Mouse (Mus musculus): ENCODE measurements around the gene Car14.
"Not testable (repeated sequence)": the region's sequence is repeated elsewhere in the genome, so short reads cannot be mapped to it uniquely, and the experiment has no call there.

Gene Car14

DNA sequence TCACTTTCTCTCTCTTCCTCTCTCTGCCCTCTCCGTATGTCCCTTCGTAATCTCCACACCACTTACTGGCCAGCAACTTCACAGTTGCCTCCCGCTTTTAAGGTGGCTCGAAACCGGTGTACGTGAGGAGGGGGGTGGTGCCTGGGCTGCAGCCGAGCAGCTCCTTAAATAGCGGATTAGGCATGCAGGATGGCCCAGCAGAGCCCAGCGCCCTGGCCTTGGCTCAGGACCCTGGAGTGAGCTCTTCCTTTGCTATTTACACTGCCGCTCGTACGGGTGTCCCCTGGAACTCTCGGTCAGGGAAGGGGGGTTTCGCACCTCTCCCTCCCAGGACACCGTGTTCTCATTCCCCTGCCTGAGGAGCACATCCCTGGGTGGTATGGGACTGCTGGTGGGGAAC, at the start of gene Car14:
Car14 (minus strand) TSS at position 124 of the 400 bp plus-strand sequence.
- no peak for DNase-seq

DNA sequence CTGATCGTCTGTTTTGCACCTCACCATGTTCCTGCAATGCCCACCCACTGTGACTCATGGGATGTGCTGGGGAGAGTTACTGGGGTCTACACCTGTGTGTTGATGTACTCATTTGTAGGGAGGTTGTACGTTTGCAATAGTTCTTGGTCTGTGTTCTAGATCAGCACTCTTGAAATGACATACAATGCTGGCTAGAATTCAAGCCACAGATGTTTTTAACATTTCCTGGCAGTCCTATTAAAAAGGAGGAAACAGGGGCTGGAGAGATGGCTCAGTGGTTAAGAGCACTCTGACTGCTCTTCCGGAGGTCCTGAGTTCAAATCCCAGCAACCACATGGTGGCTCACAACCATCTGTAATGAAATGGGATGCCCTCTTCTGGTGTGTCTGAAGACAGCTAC, 49.0 kb upstream of the Car14 start:
- no peak for DNase-seq

DNA sequence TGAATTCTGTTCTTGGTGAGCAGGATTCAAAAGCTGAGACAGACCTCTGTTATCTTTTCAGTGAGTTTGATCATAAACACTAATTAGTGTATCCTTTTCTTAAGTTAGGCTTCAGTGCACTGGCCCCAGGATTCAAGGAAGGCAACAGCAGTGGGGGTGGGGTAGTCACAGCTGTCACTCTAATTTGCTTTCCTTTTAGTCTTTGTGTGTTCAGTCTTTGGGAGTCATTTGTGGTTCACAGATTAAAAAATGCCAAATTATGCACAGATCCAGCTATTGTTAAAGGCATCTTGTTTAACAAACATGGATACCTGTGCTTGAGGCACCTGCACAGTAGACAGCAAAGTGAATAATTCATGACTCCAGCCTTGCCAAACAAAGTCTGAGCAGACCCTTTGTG, 48.5 kb upstream of the Car14 start:
- DNase-seq: no peak

DNA sequence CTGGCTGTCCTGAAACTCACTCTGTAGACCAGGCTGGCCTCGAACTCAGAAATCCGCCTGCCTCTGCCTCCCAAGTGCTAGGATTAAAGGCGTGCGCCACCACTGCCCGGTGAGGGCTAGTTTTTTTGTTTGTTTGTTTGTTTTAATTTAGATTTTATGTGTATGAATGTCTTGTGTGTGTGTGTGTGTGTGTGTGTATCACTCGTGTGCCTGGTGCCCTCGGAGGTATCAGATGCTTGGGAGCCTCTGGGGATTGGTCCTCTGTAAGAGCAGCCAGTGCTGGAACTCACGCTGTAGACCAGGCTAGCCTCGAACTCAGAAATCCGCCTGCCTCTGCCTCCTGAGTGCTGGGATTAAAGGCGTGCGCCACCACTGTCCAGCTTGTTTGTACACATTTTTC, 47.1 kb upstream of the Car14 start:
- not testable (repeated sequence) for DNase-seq

DNA sequence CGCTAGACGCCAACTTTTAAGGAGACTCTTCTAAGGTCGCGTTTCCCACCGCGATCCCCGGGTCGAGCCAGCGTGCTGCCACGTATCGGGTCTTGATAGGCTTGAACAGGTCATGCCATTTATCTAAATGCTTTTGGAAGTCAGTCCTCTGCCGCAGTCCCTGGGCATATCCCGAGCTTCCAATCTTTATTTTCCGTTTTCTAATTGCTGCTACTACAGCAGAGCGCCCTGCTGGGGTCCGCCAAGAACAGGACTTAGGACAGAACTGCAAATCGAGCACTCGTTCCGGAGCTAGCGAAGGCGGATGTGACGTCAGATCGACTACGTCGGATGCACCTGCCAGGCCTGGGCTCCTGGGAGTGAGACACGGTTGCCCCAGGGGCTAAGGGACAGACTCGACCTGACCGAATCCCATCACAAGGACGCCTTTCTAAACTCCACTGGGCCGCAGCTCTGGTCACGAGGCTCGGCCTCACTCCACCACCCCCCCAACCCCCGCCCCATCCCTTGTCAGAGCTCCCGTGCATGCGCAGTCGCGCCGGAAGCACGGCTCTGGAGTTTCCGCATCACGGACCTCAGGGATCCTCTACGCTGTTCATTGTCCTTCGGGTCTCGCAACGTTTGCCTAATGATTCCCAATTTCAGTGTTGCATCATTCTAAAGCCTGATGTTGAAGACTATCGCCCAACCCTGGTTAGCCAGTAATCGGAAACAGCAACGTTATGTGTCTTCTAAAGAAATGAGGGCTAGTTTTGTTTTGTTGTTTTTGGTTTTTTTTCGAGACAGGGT, 46.5 kb upstream of the Car14 start:
- peak; percentile 93 for DNase-seq

DNA sequence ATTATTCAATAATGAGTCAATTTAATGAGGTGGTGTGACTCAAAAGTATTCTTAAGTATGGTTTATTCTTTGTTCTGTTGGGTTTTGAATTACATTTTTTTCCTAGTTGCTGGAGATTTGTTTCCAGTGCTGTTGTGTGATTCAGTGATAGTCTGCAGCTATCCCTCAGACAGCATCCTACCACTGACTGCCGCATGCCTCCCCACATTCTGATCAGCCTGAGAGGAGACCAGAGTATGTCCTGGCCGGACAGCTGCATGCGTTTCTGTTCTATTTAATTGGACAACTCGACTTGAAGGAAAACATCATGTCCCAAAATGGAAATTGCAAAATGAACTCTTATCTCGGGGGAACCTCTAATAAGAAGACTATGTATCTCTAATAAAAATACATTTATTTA, 43.8 kb upstream of the Car14 start:
- no peak for DNase-seq

DNA sequence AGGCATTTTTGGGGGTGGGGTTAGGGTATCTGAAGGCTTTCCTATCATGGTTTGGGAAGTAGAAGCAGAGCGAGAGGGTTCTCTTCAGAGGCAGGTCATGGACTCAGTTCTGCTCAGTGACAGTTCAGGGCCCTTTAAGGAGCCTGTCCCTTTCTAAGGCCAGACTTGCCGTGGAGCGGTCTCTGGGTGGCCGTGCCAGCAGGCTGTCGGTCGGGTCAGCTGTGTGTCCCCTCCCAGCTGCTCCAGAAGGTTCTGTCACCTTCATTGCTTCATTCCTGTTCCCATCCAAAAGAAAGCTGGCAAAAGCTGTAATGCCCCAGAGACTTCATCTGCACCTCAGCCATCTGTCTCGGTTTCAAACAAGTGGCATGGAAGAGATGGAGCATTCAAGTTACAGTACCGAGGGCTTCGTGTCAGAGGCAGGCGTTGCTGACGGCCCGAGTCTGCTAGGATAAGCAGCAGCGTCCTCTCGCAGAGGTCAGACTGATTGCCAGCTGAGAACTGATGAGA, 41.3 kb upstream of the Car14 start:
- no peak for DNase-seq

DNA sequence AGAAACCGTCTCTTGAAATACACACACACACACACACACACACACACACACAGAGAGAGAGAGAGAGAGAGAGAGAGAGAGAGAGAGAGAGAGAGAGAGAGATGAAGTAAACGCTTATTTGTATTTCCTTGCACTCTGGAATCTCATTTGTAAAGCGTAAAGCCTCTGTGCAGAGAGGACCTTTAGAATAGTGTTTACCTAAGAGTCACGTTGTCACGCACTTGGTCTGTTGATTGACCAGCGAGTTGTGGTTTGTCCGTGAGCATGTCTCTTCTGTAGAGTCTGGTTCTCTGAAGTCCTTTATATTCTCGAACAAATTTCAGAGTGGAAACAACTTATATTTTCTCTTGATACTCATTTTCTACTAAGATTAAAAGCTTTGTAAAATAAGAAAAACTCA, 40.3 kb upstream of the Car14 start:
- no peak for DNase-seq

DNA sequence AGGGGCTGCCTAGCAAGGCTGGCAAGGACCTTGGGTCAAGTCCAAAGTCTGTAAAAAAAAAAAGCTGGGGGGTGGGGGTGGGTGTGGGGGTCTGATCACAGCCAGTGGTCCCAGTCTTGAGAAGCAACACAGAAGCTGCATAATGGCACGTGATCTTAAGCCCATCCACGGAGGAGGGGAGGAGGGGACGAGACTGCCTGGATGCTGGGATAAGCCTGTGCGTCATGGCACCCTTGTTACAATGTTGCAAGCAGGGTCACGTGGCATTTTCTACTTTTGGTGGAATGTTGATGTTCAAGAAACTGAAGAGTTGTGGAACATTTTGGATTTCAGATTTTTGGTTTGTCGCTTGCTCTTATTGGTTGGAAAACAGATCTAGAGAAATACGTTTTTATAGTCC, 38.7 kb upstream of the Car14 start:
- DNase-seq: no peak

DNA sequence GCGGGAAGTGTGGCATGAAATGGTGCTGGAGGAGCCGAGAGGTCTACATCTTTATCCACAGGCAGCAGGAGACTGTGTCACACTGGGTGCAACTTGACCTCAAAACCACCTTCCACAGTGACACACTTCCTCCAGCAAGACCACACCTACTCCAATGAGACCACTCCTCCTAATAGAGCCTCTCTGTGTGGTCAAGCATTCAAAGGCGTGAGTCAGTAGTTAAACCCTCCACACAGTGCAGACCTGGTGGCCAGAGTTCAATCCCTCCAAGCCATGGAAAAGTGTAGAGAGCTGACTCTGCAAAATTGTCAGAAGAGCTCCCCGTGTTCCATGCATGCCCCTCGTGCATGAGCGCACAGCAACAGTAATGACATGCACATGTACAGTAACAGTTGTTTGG, 38.3 kb upstream of the Car14 start:
- no peak for DNase-seq

DNA sequence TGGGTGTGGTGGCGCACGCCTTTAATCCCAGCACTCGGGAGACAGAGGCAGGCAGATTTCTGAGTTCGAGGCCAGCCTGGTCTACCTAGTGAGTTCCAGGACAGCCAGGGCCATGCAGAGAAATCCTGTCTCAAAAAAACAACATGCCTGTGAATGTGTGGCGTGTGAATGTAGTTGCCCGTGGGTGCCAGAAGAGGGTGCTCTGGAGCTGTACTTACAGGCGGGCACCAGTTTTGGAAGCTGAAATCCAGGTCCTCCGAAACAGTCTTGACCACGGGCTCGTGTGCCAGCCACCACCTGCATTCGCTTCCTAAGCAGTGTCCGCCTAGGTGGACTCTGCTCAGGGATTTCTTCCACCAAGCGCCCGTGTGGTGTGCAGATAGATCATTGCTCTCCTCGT, 34.3 kb upstream of the Car14 start:
- no peak for DNase-seq

DNA sequence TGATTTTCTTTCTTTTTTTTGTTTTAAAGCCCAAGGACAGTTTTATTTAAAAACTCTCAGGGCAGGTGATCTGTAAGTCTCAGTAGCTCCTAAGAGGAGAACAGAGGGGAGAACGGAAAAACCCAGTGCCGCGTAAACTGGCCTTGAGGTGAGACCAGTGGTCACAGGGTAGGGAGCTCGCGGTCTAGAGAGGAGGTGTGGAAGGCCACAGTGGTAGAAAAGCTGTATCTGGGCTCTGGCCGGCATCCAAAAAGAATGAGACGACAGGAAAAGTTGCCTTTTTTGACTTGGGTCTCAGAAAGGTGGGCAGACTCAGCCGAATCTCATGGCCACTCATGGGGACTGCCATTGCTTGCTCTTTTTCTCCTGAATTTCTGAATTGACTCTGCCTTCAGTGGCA, 33.7 kb upstream of the Car14 start:
- DNase-seq: no peak

DNA sequence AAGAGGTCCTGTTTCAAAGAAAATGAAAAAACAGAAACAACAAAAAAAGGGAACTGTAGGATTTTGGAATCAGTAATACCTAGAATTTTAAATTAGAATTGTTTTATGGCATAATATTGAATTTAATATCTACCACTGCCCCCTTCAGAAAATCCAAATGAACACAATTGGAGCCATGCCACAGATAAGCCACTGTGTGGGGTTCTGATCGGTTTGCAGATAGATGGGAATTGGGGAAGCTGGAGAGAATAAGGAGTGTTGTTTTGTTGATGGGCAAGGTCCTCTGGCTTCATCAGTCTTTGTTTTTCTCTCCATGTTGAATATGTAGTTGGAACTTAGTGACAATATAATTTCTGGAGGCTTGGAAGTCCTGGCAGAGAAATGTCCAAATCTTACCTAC, 30.0 kb upstream of the Car14 start:
- DNase-seq: no peak

DNA sequence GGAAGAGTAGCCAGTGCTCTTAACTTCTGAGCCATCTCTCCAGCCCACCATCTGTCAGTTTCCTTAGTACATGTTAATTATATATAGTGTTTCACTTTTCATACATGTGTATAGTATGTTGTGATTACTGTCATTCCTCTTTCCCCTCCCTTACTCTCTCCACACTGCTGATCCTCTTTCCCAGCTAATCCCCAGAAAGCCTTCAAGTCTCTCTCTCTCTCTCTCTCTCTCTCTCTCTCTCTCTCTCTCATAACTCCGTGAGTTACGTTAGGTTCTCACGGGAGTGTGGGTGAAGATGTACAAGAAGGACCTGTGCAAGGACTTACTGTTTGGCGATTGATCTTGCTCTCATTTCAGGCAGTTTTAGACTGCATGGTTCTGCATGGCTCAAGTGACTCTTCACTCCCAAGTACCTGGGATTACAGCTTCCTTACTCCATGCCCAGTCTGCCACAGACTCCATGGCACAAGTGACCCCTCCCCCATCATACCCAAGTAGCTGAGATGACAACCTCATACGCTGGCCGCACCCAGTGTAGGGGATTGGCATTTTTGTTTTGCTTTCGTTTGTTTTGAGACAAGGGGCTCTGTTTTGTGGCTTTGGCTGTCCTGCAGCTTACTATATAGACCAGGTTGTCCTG, 28.7 kb upstream of the Car14 start:
- no peak for DNase-seq

DNA sequence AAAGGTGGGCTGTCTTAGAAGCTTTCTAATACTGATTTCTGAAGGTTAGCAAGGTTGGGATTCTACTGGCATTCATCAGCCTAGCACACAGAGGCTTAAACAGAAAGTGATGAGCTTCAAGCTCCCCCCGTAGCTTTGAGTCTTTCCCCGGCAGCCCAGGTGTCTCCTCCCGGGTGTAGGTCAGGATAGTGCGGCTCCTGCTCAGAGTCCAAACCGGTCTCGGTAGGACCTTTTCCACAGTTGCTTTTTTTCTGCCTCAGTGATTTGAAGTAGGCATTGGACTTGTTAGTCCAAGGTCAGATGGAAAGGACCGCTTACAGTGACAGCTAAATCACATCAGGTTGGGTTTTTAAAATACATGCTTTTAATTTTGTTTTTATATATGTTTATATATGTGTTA, 28.1 kb upstream of the Car14 start:
- no peak for DNase-seq

DNA sequence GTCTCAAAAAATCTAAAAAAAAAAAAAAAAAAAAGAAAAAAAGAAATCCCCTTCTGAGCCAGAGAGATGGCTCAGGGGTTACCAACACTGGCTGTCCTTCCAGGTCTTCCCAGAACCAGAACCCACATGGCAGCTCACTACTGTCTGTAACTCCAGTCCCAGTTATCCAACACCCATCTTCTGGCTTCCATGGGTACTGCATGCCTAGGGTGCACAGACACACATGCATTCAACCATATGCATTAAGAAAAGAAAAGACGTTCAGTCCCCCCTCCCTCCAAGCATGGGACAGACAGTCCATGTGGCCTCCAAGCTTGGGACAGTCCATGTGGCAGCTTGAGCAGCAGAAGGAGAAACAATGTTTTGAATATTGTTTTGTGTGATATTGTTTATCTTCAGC, 27.7 kb upstream of the Car14 start:
- no peak for DNase-seq

DNA sequence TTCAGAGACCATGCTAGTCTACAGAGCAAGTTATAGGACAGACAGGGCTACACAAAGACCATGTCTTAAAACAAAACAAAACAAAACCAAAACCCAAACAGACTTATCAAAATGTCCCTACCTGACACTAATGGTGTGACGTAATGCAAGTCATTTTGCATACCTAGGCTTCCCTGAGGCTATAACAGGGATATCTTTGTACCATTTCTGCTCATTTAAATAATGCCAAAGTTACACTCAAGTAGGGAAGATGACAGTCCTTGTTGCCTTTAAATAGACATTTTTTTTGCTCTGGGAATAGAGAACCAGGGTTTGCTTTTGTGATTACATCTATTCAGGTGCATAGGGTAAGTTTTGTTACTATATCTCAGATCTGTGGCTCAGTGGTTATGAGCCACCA, 27.0 kb upstream of the Car14 start:
- no peak for DNase-seq

DNA sequence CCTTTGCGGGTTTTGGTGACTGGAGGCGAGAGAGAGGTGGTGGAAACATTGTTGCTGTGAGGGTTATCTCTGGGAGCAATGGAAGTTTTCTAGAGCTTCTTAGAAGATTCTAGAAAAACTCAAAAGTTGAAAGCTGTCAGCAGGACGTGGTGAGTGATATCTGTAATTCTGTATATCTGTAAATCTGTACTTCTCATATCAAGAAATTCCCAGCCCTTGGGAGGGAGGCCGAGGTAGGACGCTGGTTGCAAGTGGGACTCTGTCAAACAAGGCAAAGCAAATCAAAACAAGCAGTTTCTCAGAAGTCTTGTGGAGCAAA, 25.9 kb upstream of the Car14 start:
- no peak for DNase-seq

DNA sequence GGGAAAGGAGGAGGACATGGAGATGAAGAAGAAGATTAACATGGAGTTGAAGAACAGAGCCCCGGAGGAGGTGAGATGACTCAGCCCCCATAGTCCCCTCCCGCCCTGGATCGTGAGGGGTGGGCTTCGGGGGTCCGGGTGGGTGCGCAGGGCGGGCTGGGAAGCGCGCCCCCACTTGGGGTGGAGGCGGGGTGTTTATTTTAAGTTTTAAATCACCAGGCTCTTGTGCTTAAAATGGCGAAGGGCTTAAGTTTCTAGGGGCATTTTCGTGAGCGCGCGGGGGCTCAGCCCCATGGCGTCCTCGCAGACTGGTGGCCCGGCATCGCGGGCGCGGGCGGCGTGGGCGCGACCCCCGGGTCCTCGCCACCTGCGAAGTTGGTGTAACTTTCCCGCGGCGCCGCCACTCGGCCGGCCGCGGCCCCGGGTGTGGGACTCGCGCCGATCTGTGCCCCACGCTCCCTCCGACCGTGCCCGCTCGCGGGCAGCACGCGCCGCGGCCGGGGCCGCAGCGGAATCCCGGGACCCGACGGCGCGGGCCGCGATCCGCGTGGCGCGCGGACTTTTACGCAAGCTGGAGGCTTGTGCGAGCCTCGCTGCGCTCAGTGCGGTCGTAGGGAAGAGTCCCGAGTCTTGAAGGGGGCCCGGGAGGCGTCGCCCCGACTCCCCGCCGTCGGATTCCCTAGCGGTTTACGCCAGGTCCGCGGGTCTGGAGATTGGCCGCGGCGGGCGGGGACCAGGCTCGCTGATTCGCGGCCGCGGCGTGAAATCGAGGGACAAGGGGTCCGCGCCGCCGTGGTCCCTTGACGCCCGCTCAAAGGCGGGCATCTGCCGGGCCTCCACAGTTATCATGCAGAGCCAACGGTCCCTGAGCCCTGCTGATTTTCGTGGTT, 25.3 kb upstream of the Car14 start:
- peak; percentile 37 for DNase-seq

DNA sequence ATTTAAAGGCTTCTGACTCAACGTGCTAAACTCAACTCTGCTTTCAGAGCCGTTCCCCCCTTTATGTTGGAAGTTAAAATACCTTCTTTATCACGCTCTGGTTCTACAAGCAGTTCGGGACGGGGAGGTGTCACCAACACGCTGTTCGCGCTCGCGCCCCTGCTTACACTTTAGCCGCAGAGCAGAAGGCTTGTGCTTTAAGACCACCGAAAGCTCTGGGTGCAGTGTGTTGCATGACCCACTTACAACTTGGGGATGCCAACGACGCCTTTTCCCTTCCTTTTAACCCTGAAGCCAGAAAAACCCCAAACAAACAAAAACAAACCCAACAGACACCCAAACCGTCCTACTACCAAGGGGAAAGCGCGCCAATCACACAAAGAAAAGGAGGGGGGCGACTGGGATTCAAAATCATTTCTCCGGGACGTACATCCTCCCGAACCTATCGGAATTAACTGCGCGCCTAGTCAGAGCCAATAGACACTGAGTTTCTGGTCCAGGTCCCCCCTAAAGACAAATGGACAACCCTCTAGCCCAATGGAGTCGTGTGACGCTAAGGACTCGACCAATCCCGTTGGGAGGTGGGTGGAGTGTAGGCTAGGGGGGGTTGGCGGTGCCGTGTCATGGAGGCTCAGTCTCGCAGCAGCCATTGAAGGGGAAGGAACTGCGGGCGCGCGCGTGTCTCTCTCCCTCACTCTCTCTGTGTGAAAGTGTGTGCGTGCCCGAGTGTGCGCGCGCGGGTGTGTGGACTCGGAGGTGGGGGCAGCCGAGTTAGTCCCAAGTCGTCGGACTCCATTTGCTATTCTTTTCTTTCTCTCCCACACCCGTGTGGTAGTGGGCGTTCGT, 24.4 kb upstream of the Car14 start, which contains the start of gene Anp32e:
Anp32e (plus strand) TSS at position 589 of the 846 bp plus-strand sequence.
- DNase-seq: peak; percentile 98

DNA sequence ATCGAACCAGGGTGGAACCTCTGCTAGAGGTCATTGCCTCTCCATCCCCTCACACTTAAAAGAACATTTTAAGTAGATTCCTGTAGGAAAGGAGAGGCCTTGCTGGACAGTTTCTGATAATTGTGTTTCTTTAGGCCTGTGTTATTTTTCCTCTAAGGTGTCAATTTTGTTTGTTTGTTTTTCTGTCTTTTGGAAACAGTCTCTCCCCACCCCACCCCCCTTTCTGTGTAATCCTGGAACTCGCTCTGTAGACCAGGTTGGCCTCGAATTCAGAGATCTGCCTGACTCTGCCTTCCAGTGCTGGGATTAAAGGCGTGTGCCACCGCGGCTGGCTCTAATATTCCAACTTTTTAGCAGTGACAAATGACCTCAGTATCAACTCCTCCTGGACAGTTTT, 23.8 kb upstream of the Car14 start:
- no peak for DNase-seq

DNA sequence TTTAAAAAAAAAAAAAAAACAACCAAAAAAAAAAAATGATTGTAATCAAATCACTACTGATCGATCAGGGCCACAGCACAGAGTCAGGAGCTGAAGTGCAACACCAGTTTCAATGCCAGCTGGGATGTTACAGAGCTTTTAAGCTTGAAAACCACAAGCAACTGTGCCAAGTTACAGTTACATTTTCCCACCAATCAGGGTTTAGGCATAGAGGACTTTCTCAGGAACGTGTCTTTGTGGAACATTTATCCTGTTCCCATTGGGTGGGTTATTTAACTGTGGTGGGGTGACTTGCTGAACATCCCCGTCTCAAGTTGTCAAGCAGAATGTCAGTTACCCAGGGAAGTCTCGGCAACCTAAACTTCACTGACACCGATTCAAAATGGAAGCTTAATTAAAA, 20.6 kb upstream of the Car14 start:
- DNase-seq: no peak

DNA sequence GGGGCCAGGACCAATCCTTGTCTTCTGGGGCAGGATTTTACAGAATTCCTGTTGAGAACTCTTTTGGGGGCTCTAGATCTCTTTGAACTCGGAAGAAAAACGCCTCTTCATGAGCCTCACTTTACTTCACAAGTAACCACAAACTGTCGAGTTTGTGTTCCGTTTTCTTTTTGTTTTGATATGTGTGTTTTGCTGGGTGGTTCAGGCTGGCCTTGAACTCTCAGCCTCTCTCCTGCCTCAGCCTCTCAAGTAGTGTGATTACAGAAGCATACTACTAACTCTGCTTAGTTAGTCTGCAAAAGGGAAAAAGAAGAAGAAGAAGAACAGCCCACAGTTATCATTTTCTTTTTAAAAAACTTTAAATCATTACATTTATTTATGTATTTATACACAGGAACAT, 19.7 kb upstream of the Car14 start:
- DNase-seq: no peak

Measured in cerebellum, adult 8-10 months (tissue).